Mouse (Mus musculus): ENCODE results near the gene Oprl1.

- TF ChIP-seq TAL1 (conservative IDR thresholded peaks at IDR 0.05; ENCODE audit: low read depth, low read length) = no peak
- no peak for TF ChIP-seq CTCF (IDR thresholded peaks at IDR 0.05; ENCODE audit: low read depth, low read length)
- TF ChIP-seq GATA1 (IDR thresholded peaks at IDR 0.05; ENCODE audit: borderline replicate concordance, low read length) = no peak
- TF ChIP-seq GATA2 (IDR thresholded peaks at IDR 0.05; ENCODE audit: borderline replicate concordance, low read depth, low read length) = no peak
Observed at GRCm38 (mm10) chr2:181676424-181676823, 38.4 kb upstream of the Oprl1 start.

Measured in G1E (cell line).